Mouse (Mus musculus) midbrain, embryonic 15.5 days (tissue): ENCODE data around the gene Bcl7b. TPM values are rescaled to one million over a fixed set of nuclear protein-coding genes. Genes with fewer than 3 reads are reported as not detected.

Experiments
- ATAC-seq: fragments of 200-750 bp; cut with Nextera tagmentation; replicated peaks from 2 replicates; pipeline ENCODE4 v1.8.0; 2017; ENCODE audit warnings: moderate TSS enrichment
- H3K27ac ChIP-seq: fragments of 300-500 bp; sonication (generic); 2 replicates; pipeline ENCODE4 v1.5.1; 2015; ENCODE audit warnings: mild to moderate bottlenecking, inconsistent platforms
- H3K27me3 ChIP-seq: fragments of 300-500 bp; sonication (generic); replicated peaks from 2 replicates; pipeline ENCODE4 v1.6.1; 2015; ENCODE audit warnings: inconsistent platforms
- H3K36me3 ChIP-seq: fragments of 300-500 bp; sonication (generic); replicated peaks from 2 replicates; pipeline ENCODE4 v1.6.1; 2015; ENCODE audit warnings: inconsistent platforms
- H3K4me1 ChIP-seq: fragments of 300-500 bp; sonication (generic); 2 replicates; pipeline ENCODE4 v1.6.1; 2015; ENCODE audit warnings: inconsistent platforms
- H3K4me2 ChIP-seq: fragments of 300-500 bp; sonication (generic); 2 replicates; pipeline ENCODE4 v1.6.1; 2015; ENCODE audit warnings: inconsistent platforms, mild to moderate bottlenecking, moderate library complexity
- H3K4me3 ChIP-seq: fragments of 300-500 bp; sonication (generic); 2 replicates; pipeline ENCODE4 v1.5.1; 2015; ENCODE audit warnings: mild to moderate bottlenecking, inconsistent platforms
- H3K9ac ChIP-seq: fragments of 300-500 bp; sonication (generic); 2 replicates; pipeline ENCODE4 v1.6.1; 2015; ENCODE audit warnings: mild to moderate bottlenecking, inconsistent platforms
- H3K9me3 ChIP-seq: fragments of 300-500 bp; sonication (generic); 2 replicates; pipeline ENCODE4 v1.6.1; 2016; ENCODE audit warnings: inconsistent platforms
- WGBS: fragments of 180-500 bp; shearing (Covaris S2); methylation state at CpG from one replicate; pipeline ENCODE4 v1.1.7; 2015; ENCODE audit warnings: mixed read lengths; 5-methylcytosine and 5-hydroxymethylcytosine counted together
- polyA plus RNA-seq: library from polyadenylated mRNA; unstranded; fragments of >200 nt; fragmentation: Nextera tagmentation; extraction: Ambion mirVana; gene quantifications from 2 replicates; pipeline ENCODE4 v1.2.1, GENCODE M21; 2015

The Bcl7b gene
- polyA plus RNA-seq, 1 experiment from 2014 or later: 41.8 TPM

DNA sequence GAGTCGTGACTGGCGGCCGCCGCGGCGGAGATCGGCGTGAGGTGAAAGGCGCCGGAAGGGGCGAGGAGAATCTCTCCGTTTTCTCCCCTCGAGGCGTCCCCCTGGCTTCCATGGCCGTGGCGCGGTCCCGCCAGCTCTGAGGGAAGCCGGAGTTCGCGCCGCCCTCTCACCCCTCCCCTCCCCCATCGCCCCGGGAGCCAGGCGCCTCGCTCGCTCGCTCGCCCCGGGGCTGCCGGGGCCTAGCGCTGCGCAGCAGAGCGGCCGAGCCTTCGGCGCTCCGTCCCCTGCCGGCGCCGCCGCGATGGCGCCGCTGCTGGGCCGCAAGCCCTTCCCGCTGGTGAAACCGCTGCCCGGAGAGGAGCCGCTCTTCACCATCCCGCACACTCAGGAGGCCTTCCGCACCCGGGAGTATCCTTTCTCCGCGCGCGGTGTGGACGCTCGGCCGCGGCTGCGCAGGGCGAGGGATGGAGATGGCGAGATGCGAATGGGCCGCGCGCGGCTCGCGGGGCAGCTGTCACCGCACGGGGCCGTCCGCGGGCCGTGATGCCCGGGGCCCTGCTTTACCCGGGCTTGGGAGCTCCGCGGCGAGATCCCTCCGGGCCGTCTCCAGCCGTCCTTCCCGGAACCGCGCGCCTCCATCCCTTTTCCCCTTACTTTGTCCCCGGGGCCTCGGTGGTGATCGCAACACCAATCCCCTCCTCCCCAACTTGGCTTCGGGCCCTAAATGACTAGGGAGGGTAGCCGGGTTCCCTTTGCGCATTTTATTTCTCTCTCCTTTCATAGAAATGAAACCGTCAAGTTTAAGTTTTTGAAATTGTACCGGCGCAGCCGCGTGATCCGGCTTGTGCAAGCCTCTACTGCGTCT lies 19.5 kb downstream of the Bcl7b start:
- Histone ChIP-seq H3K27ac (peak overlapping the region; percentile 93), H3K36me3 (peaks cover 5% of the 10 kb centered on the region; the same call in 1 of the 2 replicates), H3K4me1 (peaks cover 37% of the 10 kb centered on the region), H3K9ac (peak overlapping the region; percentile 85), H3K27me3 (no peaks in the 10 kb centered on the region), H3K4me2 (peak overlapping the region; percentile 65), H3K9me3 (no peaks in the 10 kb centered on the region; the same call in 1 of the 2 replicates), H3K4me3 (peak overlapping the region; percentile 93)
- WGBS: under 1% methylated on average over 84 of the region's 102 CpGs
- ATAC-seq: peak; percentile 62

DNA sequence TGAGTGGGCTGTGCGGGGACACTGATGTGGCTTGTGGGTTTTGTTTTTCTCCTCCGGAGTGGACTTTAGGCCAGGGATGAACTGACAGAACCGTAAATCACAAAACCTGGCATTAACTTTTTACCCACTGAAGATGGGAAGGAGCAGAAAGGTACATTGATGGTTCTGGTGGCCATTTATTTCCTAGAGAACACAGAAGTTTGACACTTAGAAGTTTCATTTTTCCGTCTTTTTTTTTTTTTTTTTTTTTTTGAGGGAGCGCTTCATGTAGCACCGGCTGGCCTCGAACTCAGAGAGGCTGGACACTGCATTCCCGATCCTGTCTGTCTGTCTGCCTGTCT lies 20.1 kb downstream of the Bcl7b start:
- Histone ChIP-seq H3K9ac (peak overlapping the region; percentile 85), H3K9me3 (no peaks in the 10 kb centered on the region; the same call in 1 of the 2 replicates), H3K27me3 (no peaks in the 10 kb centered on the region), H3K4me1 (peaks cover 42% of the 10 kb centered on the region), H3K27ac (peak overlapping the region; percentile 93), H3K36me3 (no peaks in the 10 kb centered on the region), H3K4me3 (peak overlapping the region; percentile 93), H3K4me2 (peak overlapping the region; percentile 65)
- no peak for ATAC-seq
- 4% methylated on average over 8 of the region's 8 CpGs for WGBS

DNA sequence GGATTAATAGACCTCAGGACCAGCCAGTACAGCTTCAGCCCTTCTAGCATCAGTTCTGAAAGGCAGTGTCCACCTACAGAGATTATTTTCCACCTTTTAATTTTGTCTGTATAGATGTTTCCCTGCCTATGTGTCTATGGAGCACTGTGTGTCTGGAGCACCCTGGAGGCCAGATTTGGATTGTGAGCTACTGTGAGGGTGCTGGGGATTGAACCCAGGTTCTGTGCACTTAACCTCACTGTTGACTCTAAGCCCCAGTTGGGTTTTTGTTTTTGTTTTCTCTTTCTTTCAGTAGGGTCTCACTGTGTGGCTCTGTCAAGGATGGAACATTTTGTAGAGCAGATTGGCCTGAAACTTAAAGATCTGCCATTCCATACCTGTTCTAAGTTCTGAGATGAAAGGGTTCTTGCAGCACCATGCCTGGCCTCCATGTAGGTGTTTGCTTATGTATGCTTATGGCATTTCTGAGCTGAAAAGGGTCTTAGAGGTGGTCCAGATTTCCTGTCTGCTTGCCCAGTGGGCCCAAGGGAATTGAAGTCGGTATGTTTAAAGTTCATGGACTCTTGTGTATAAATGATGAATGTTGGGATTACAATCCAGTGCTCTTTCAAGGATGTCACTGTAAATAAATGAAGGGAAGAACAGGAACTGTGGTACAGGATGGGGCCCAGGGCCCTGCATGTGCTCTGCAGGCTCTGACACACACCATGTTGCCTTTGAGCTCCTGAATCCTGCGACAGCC lies 21.4 kb downstream of the Bcl7b start:
- no peaks in the 10 kb centered on the region for H3K27me3 ChIP-seq
- peak overlapping the region; percentile 85; the same call in 1 of the 2 replicates for H3K9ac ChIP-seq
- no peaks in the 10 kb centered on the region; the same call in 1 of the 2 replicates for H3K9me3 ChIP-seq
- ATAC-seq: no peak
- H3K4me2 ChIP-seq: peak overlapping the region; percentile 65
- peak overlapping the region; percentile 93 for H3K4me3 ChIP-seq
- WGBS: 58% methylated on average over 2 of the region's 2 CpGs
- H3K36me3 ChIP-seq: no peaks in the 10 kb centered on the region
- no peak overlapping the region for H3K27ac ChIP-seq
- H3K4me1 ChIP-seq: peaks cover 42% of the 10 kb centered on the region

DNA sequence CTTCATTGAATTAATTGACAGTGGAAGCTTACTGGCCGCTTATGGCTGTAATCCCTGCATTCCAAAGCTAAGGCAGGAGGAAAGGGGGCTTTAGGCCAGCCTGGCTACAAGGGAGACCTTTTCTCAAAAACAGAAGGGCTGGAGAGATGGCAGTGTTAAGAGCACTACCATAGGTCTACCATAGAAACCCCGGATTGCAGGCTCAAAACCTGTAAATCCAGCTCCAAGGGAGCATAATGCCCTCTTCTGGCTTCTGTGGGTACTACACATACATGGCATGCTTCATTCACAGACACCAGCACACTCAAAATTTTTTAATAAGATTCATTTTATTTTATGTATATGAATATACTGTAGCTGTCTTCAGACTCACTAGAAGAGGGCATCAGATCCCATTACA lies 23.5 kb downstream of the Bcl7b start:
- H3K4me2 ChIP-seq: no peak overlapping the region
- ATAC-seq: no peak

DNA sequence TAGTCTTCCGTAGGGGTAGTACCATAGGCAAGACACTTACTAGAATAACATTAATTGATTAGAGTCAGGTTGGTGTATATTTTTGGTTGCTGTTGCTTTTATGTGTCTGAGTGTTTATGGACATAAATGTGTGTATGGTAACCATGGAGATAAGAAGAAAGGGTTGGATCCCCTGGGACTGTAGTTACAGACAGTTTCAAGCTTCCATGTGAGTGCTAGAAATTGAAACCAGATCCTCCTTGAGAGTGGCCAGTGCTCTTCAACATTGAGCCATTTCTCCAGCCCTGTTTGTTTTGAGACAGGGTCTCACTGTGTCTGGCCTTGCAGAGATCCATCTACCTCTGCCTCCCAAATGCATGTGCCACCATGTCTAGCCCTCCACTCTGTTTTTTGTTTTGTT lies 24.3 kb downstream of the Bcl7b start:
- Histone ChIP-seq H3K36me3 (0 out of 2 replicates have a peak, but pooled peaks cover 3% of the 10 kb centered on the region), H3K27me3 (no peaks in the 10 kb centered on the region), H3K9me3 (no peaks in the 10 kb centered on the region), H3K4me2 (no peak overlapping the region), H3K4me1 (peaks cover 42% of the 10 kb centered on the region), H3K9ac (no peak overlapping the region), H3K27ac (no peak overlapping the region), H3K4me3 (no peak overlapping the region)
- WGBS: 91% methylated on average over 1 of the region's 1 CpGs
- ATAC-seq: no peak

More for the DNA sequence above, 23.5 kb downstream of the Bcl7b start:
- Histone ChIP-seq H3K36me3 (0 out of 2 replicates have a peak, but pooled peaks cover 3% of the 10 kb centered on the region), H3K9ac (no peak overlapping the region), H3K4me3 (no peak overlapping the region), H3K4me1 (peaks cover 42% of the 10 kb centered on the region), H3K9me3 (no peaks in the 10 kb centered on the region), H3K27me3 (no peaks in the 10 kb centered on the region), H3K27ac (no peak overlapping the region)
- 25% methylated on average over 2 of the region's 2 CpGs for WGBS

DNA sequence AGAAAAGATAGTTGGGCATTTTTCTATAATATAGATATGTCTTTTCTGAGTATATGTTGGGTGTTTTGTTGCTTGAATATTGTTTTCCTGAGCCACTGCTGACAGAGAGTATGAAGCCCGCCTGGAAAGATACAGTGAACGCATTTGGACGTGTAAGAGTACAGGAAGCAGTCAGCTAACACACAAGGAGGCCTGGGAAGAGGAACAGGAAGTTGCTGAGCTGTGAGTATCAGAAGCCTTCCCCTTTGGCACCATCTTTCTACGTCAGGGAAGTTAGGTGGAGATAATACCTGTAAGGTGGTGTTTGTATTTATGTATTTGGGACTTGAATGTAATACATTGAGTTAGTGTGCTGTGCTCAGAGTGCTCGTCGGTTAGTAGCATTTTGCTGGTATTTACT lies 28.3 kb downstream of the Bcl7b start:
- WGBS: 89% methylated on average over 6 of the region's 6 CpGs
- no peaks in the 10 kb centered on the region for H3K9me3 ChIP-seq

DNA sequence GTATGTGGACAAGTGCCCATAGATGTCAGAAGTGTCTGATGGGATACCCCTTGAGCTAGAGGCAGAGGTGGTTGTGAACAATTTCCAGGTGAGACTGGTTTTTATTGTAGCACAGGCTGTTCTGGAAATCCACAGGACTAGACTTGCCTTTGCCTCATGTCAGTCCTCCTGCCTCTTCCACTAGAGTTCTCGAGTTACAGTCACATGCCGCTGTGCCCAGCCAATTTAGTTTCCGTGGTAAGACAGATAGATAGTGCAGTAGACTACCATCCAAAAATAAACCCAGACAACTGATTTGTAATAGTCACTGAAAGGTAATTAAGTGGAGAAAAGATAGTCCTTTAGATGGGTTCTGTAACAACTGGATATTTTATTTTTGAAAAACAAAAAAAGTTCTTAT lies 34.7 kb downstream of the Bcl7b start:
- no peak overlapping the region for H3K4me2 ChIP-seq
- H3K27me3 ChIP-seq: no peaks in the 10 kb centered on the region
- H3K27ac ChIP-seq: no peak overlapping the region
- no peak overlapping the region for H3K4me3 ChIP-seq
- H3K9me3 ChIP-seq: no peaks in the 10 kb centered on the region
- 91% methylated on average over 3 of the region's 3 CpGs for WGBS
- ATAC-seq: no peak
- no peaks in the 10 kb centered on the region for H3K4me1 ChIP-seq
- H3K9ac ChIP-seq: no peak overlapping the region
- H3K36me3 ChIP-seq: peaks cover 30% of the 10 kb centered on the region

More for the DNA sequence above, 28.3 kb downstream of the Bcl7b start:
- Histone ChIP-seq H3K4me3 (no peak overlapping the region), H3K4me1 (peaks cover 15% of the 10 kb centered on the region), H3K9ac (no peak overlapping the region), H3K4me2 (no peak overlapping the region), H3K27ac (no peak overlapping the region), H3K27me3 (no peaks in the 10 kb centered on the region), H3K36me3 (peaks cover 12% of the 10 kb centered on the region; the same call in 1 of the 2 replicates)
- no peak for ATAC-seq

DNA sequence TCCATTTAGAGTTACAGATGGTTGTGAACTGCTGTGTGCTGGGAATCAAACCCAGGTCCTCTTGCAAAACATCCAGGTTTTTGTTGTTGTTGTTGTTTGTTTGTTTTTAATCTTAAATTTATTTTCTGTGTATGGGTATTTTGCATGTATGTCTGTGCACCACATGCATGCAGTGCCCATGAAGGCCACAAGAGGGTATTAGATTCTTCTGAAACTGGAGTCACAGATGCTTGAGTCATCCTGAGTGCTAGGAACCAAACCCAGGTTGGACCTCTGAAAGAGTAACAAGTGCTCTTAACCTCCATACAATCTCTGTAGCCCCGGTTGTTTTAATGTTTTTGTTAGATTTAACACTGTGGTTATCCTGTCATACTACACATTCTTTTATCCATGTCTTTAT lies 40.1 kb downstream of the Bcl7b start:
- H3K9ac ChIP-seq: no peak overlapping the region
- no peaks in the 10 kb centered on the region for H3K27me3 ChIP-seq
- H3K4me2 ChIP-seq: no peak overlapping the region
- no peak overlapping the region for H3K4me3 ChIP-seq
- WGBS: 92% methylated on average over 1 of the region's 1 CpGs
- no peaks in the 10 kb centered on the region for H3K4me1 ChIP-seq
- ATAC-seq: no peak
- peaks cover 53% of the 10 kb centered on the region for H3K36me3 ChIP-seq
- H3K9me3 ChIP-seq: no peaks in the 10 kb centered on the region
- H3K27ac ChIP-seq: no peak overlapping the region

DNA sequence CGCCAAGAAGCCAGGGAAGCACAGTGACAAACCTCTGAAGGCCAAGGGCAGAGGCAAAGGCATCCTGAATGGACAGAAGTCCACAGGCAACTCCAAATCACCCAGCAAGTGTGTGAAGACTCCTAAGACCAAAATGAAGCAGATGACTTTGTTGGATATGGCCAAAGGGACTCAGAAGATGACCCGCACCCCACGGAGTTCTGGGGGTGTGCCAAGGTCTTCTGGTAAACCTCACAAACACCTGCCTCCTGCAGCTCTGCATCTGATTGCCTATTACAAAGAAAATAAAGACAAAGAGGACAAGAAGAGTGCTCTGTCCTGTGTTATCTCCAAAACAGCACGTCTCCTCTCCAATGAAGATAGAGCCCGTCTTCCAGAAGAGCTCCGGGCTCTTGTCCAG lies 48.8 kb downstream of the Bcl7b start:
- no peak for ATAC-seq
- Histone ChIP-seq H3K9me3 (no peaks in the 10 kb centered on the region), H3K4me1 (no peaks in the 10 kb centered on the region), H3K4me3 (no peak overlapping the region), H3K27me3 (no peaks in the 10 kb centered on the region), H3K27ac (no peak overlapping the region), H3K4me2 (no peak overlapping the region), H3K9ac (no peak overlapping the region), H3K36me3 (peaks cover 49% of the 10 kb centered on the region)
- 92% methylated on average over 6 of the region's 6 CpGs for WGBS

DNA sequence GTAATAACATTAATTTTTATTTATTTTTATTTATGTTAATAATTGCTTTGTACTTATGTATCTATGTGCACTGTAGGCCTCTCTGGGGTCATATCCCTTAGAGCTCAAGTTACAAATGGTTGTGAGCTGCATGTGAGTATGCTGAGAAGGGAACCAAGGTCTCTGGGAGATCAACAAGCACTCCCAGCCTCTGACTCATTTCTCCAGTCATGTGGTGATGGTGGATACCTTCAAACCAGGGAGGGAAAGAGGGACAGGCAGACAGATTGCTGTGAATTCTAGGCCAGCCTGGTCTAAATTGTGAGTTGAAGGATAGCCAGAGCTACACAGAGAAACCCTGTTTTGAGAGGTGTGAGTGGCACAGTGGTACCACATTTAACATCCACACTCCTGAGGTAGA lies 52.9 kb downstream of the Bcl7b start:
- Histone ChIP-seq H3K4me3 (no peak overlapping the region), H3K4me2 (no peak overlapping the region), H3K27me3 (no peaks in the 10 kb centered on the region), H3K27ac (no peak overlapping the region), H3K9me3 (no peaks in the 10 kb centered on the region), H3K9ac (no peak overlapping the region), H3K4me1 (no peaks in the 10 kb centered on the region), H3K36me3 (peaks cover 61% of the 10 kb centered on the region)
- no peak for ATAC-seq

DNA sequence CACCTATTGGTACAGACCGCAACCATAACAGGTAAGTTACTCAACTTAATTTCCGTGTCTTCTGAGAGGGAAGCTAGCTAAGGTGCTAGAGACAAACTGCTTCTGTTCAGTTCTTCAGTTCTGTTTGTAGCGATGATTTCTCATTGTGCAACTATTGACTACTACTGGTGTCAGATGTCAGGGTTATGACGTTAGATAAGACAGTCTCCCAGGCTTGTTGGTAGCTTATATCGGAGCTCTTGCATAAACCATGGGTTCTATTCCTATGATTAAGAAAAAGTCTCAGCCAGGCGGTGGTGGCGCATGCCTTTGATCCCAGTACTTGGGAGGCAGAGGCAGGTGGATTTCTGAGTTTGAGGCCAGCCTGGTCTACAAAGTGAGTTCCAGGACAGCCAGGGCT lies 54.0 kb downstream of the Bcl7b start:
- H3K9me3 ChIP-seq: no peaks in the 10 kb centered on the region
- H3K9ac ChIP-seq: no peak overlapping the region
- H3K27ac ChIP-seq: no peak overlapping the region
- WGBS: 97% methylated on average over 7 of the region's 7 CpGs
- H3K27me3 ChIP-seq: no peaks in the 10 kb centered on the region
- H3K4me1 ChIP-seq: no peaks in the 10 kb centered on the region
- no peak overlapping the region for H3K4me3 ChIP-seq
- H3K4me2 ChIP-seq: no peak overlapping the region
- no peak for ATAC-seq
- H3K36me3 ChIP-seq: peaks cover 63% of the 10 kb centered on the region

DNA sequence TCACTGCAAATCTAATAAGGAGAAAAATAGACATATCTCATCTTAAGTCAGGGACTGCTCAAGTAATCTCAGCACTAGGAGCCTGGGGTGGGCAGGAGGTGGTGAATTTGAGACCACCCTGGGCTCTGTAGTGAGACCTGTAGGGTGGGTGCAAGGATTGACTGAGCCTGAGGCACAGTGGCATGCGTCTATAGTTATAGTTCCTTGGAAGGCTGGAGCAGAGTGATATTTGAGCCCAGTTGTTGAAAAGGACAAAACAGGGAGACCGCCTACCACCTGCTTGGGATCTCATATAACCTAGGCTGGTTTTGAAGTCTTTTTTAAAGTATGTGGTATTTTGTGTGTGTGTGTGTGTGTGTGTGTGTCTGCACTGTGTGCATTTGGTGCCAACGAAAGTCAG lies 56.1 kb downstream of the Bcl7b start:
- H3K4me3 ChIP-seq: no peak overlapping the region
- H3K4me2 ChIP-seq: no peak overlapping the region
- H3K4me1 ChIP-seq: no peaks in the 10 kb centered on the region
- no peaks in the 10 kb centered on the region for H3K27me3 ChIP-seq
- H3K9me3 ChIP-seq: no peaks in the 10 kb centered on the region
- no peak overlapping the region for H3K27ac ChIP-seq
- peaks cover 67% of the 10 kb centered on the region for H3K36me3 ChIP-seq
- ATAC-seq: no peak
- 96% methylated on average over 3 of the region's 3 CpGs for WGBS
- H3K9ac ChIP-seq: no peak overlapping the region
